Mouse (Mus musculus) spleen, adult 2 months (tissue): Measurements from ENCODE around the gene Dhx16. TPM values are rescaled to one million over a fixed set of nuclear protein-coding genes. Genes with fewer than 3 reads are reported as not detected.
"Not testable (repeated sequence)": the region's sequence is repeated elsewhere in the genome, so short reads cannot be mapped to it uniquely, and the experiment has no call there.

ENCODE experiments used
- DNase-seq, 2 experiments: peaks; one replicate each; pipeline versions ENCODE4 v3.0.0 to v3.0.0-alpha.2; 2012 to 2021; ENCODE audit warnings: low spot score in 2 of 2, low read depth in 1 of 2
- H3K27ac ChIP-seq: fragments of 200-500 bp; 2 replicates; pipeline ENCODE4 v1.5.1; 2012; ENCODE audit warnings: low read length, inconsistent platforms; ENCODE audit not compliant: insufficient read depth
- H3K27me3 ChIP-seq: fragments of 200-500 bp; 2 replicates; pipeline ENCODE4 v1.6.1; 2012; ENCODE audit warnings: mild to moderate bottlenecking, moderate library complexity, low read length, inconsistent platforms; ENCODE audit not compliant: control insufficient read depth, insufficient read depth
- H3K36me3 ChIP-seq: fragments of 200-500 bp; 2 replicates; pipeline ENCODE4 v1.6.1; 2012; ENCODE audit warnings: mild to moderate bottlenecking, low read length, inconsistent platforms; ENCODE audit not compliant: control insufficient read depth, insufficient read depth
- H3K4me1 ChIP-seq: fragments of 200-500 bp; 2 replicates; pipeline ENCODE4 v1.6.1; 2011; ENCODE audit warnings: inconsistent platforms; ENCODE audit not compliant: control insufficient read depth, insufficient read depth, insufficient read length
- H3K4me3 ChIP-seq: fragments of 200-500 bp; 2 replicates; pipeline ENCODE4 v1.5.1; 2011; ENCODE audit warnings: mild to moderate bottlenecking, inconsistent platforms; ENCODE audit not compliant: insufficient read depth, insufficient read length; ENCODE audit errors: extremely low read depth
- CTCF ChIP-seq: fragments of 200-500 bp; IDR thresholded peaks from 2 replicates; pipeline ENCODE4 v1.5.1; 2011; ENCODE audit warnings: mild to moderate bottlenecking, inconsistent platforms; ENCODE audit not compliant: insufficient read depth, insufficient read length, insufficient replicate concordance; ENCODE audit errors: extremely low read depth
- POLR2A ChIP-seq: fragments of 200-500 bp; IDR thresholded peaks from 2 replicates; pipeline ENCODE4 v1.6.1; 2011; ENCODE audit warnings: low read depth, low read length, inconsistent platforms
- WGBS: fragments of 180-500 bp; shearing (Covaris S2); methylation state at CpG from one replicate; pipeline ENCODE4 v1.1.7; 2018; 5-methylcytosine and 5-hydroxymethylcytosine counted together
- polyA plus RNA-seq: library from polyadenylated mRNA; depleted of rRNA; stranded (reverse); fragments of >200 nt; gene quantifications from 2 replicates; pipeline ENCODE4 v1.2.3, GENCODE M21; 2012

Gene Dhx16
- polyA plus RNA-seq, 1 experiment = 79.1 TPM

GRCm38 (mm10) chr17:35921710-35922109, 42.1 kb downstream of the Dhx16 start:
- H3K4me3 ChIP-seq = no peak overlapping the region
- 87% methylated on average over 4 of the region's 4 CpGs for WGBS
- H3K27me3 ChIP-seq = no peaks in the 10 kb centered on the region
- peaks cover 27% of the 10 kb centered on the region for H3K36me3 ChIP-seq
- peaks cover 5% of the 10 kb centered on the region for H3K4me1 ChIP-seq
- TF ChIP-seq CTCF = no peak
- no peak for TF ChIP-seq POLR2A
- DNase-seq = no peak
- H3K27ac ChIP-seq = no peak overlapping the region

- no peak overlapping the region for H3K27ac ChIP-seq
Measured at GRCm38 (mm10) chr17:35922566-35922965, 42.9 kb downstream of the Dhx16 start.

GRCm38 (mm10) chr17:35923281-35923680, 43.7 kb downstream of the Dhx16 start:
- Histone ChIP-seq H3K27me3 (no peaks in the 10 kb centered on the region), H3K27ac (no peak overlapping the region), H3K4me3 (no peak overlapping the region), H3K36me3 (peaks cover 26% of the 10 kb centered on the region), H3K4me1 (peaks cover 5% of the 10 kb centered on the region)
- TF ChIP-seq POLR2A = no peak
- no peak for TF ChIP-seq CTCF
- no peak for DNase-seq
- WGBS = 93% methylated on average over 4 of the region's 4 CpGs

More at GRCm38 (mm10) chr17:35922566-35922965, 42.9 kb downstream of the Dhx16 start:
- WGBS = 68% methylated on average over 3 of the region's 3 CpGs
- peaks cover 5% of the 10 kb centered on the region for H3K4me1 ChIP-seq
- H3K4me3 ChIP-seq = no peak overlapping the region
- no peaks in the 10 kb centered on the region for H3K27me3 ChIP-seq
- no peak for DNase-seq
- H3K36me3 ChIP-seq = peaks cover 24% of the 10 kb centered on the region
- TF ChIP-seq POLR2A (no peak), CTCF (no peak)

GRCm38 (mm10) chr17:35927471-35927870, 47.9 kb downstream of the Dhx16 start:
- H3K4me3 ChIP-seq = no peak overlapping the region
- 80% methylated on average over 1 of the region's 1 CpGs for WGBS
- DNase-seq = no peak
- no peaks in the 10 kb centered on the region for H3K4me1 ChIP-seq
- peaks cover 50% of the 10 kb centered on the region for H3K36me3 ChIP-seq
- no peak overlapping the region for H3K27ac ChIP-seq
- no peaks in the 10 kb centered on the region for H3K27me3 ChIP-seq
- TF ChIP-seq CTCF (no peak), POLR2A (no peak)

- peaks cover 45% of the 10 kb centered on the region for H3K36me3 ChIP-seq
- WGBS = 100% methylated on average over 2 of the region's 2 CpGs
- TF ChIP-seq CTCF = no peak
- TF ChIP-seq POLR2A = no peak
- H3K27ac ChIP-seq = no peak overlapping the region
- H3K27me3 ChIP-seq = no peaks in the 10 kb centered on the region
- no peaks in the 10 kb centered on the region for H3K4me1 ChIP-seq
- no peak for DNase-seq
- no peak overlapping the region for H3K4me3 ChIP-seq
Measured at GRCm38 (mm10) chr17:35929534-35929933, 49.9 kb downstream of the Dhx16 start.

- TF ChIP-seq CTCF = no peak
- no peak for TF ChIP-seq POLR2A
- 96% methylated on average over 12 of the region's 12 CpGs for WGBS
- Histone ChIP-seq H3K27me3 (no peaks in the 10 kb centered on the region), H3K27ac (no peak overlapping the region), H3K4me3 (no peak overlapping the region), H3K4me1 (no peaks in the 10 kb centered on the region), H3K36me3 (peaks cover 40% of the 10 kb centered on the region)
- no peak for DNase-seq
Measured at GRCm38 (mm10) chr17:35930627-35931026, 51.0 kb downstream of the Dhx16 start.

- Histone ChIP-seq H3K27ac (no peak overlapping the region), H3K4me3 (no peak overlapping the region), H3K27me3 (no peaks in the 10 kb centered on the region), H3K4me1 (no peaks in the 10 kb centered on the region), H3K36me3 (peaks cover 31% of the 10 kb centered on the region)
- TF ChIP-seq CTCF (no peak), POLR2A (no peak)
- 94% methylated on average over 4 of the region's 4 CpGs for WGBS
- no peak for DNase-seq
Measured at GRCm38 (mm10) chr17:35932608-35933007, 53.0 kb downstream of the Dhx16 start.

GRCm38 (mm10) chr17:35935763-35936162, 56.1 kb downstream of the Dhx16 start:
- not testable (repeated sequence) for H3K36me3 ChIP-seq, H3K27me3 ChIP-seq, DNase-seq, H3K4me1 ChIP-seq, H3K27ac ChIP-seq, H3K4me3 ChIP-seq
- WGBS = 90% methylated on average over 14 of the region's 14 CpGs
